In the genomic region with DNA sequence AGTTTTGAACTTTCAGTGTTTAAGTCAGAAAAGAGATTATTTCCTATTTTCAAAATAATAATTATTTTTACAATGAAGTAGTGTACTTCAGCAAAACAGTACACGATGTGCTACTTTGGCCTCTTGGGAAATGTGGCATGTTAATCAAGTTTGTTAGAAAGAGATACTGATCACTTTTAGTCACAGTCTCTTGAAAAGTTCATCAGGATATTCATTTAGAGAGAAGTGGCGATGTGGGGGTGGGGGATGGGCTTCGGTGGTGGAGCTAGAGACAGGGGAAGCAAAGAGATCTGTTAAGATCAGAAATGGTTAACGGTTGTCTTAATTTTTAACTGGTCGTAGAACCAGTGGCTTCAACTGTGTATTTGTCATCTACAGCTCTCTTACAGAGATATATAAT, we compare ENCODE assay signal across 10 mouse cellular contexts. TPM values are rescaled to one million over a fixed set of nuclear protein-coding genes. Genes with fewer than 3 reads are reported as not detected.
DNase-seq lines count a peak whose midpoint lies in the region; ATAC-seq and TF ChIP-seq lines count a peak whose summit lies in the region.
"Had no signal": no experiment of that assay in that cellular context is flagged by ENCODE, and none has a peak within 500 bp of the region (broad histone marks: within the 10 kb centered on the region; RNA-seq: fewer than 3 reads in every experiment).

No protein-coding gene starts in this region.

- no peak overlapping the region for H3K4me3 ChIP-seq in forebrain, postnatal 0 days (ENCODE audit: low read depth, low read length)
- H3K4me3 ChIP-seq in forebrain, embryonic 14.5 days (ENCODE audit: low read depth, low read length), result no peak overlapping the region
- H3K4me3 ChIP-seq in lung, postnatal 0 days (ENCODE audit: low read depth, low read length), result no peak overlapping the region
- H3K4me3 ChIP-seq in limb, embryonic 12.5 days (replicated peaks), result no peak overlapping the region

- no peaks in the 10 kb centered on the region; the same call in 1 of the 2 replicates for H3K27me3 ChIP-seq in forebrain, postnatal 0 days (ENCODE audit: insufficient read depth, low read length)
- peaks cover 18% of the 10 kb centered on the region for H3K27me3 ChIP-seq in forebrain, embryonic 14.5 days (replicated peaks; ENCODE audit: control insufficient read depth, insufficient read depth, low read length)
- no peaks in the 10 kb centered on the region; the same call in 1 of the 2 replicates for H3K27me3 ChIP-seq in lung, postnatal 0 days (replicated peaks; ENCODE audit: insufficient read depth, low read length)
- H3K27me3 ChIP-seq in limb, embryonic 12.5 days, result peaks cover 49% of the 10 kb centered on the region

- no peak for TF ChIP-seq CTCF in forebrain, postnatal 0 days (IDR thresholded peaks at IDR 0.05; ENCODE audit: low read depth)
- no peak for TF ChIP-seq CTCF in lung, postnatal 0 days (IDR thresholded peaks at IDR 0.05)

- no peak overlapping the region for H3K9ac ChIP-seq in forebrain, postnatal 0 days
- H3K9ac ChIP-seq in forebrain, embryonic 14.5 days (ENCODE audit: low read length), result no peak overlapping the region
- H3K9ac ChIP-seq in lung, postnatal 0 days (replicated peaks; ENCODE audit: low read depth), result no peak overlapping the region
- no peak overlapping the region for H3K9ac ChIP-seq in limb, embryonic 12.5 days (replicated peaks)

- no peaks in the 10 kb centered on the region for H3K36me3 ChIP-seq in forebrain, postnatal 0 days (ENCODE audit: insufficient read depth)
- H3K36me3 ChIP-seq in forebrain, embryonic 14.5 days (ENCODE audit: control insufficient read depth, insufficient read depth, low read length), result no peaks in the 10 kb centered on the region
- H3K36me3 ChIP-seq in lung, postnatal 0 days (ENCODE audit: insufficient read depth, low read length), result no peaks in the 10 kb centered on the region
- no peaks in the 10 kb centered on the region for H3K36me3 ChIP-seq in limb, embryonic 12.5 days

- peak overlapping the region; percentile 44; the same call in 1 of the 2 replicates for H3K4me2 ChIP-seq in forebrain, postnatal 0 days (ENCODE audit: low read depth)
- no peak overlapping the region for H3K4me2 ChIP-seq in forebrain, embryonic 14.5 days (ENCODE audit: low read length)
- H3K4me2 ChIP-seq in lung, postnatal 0 days (replicated peaks; ENCODE audit: low read depth, low read length), result no peak overlapping the region
- H3K4me2 ChIP-seq in limb, embryonic 12.5 days, result peak overlapping the region; percentile 55

- no peak overlapping the region for H3K27ac ChIP-seq in forebrain, postnatal 0 days (ENCODE audit: low read depth, low read length)
- H3K27ac ChIP-seq in forebrain, embryonic 14.5 days (ENCODE audit: low read depth, low read length), result no peak overlapping the region
- no peak overlapping the region for H3K27ac ChIP-seq in lung, postnatal 0 days (ENCODE audit: low read length)
- no peak overlapping the region for H3K27ac ChIP-seq in limb, embryonic 12.5 days

- 41% methylated on average over 5 of the region's 5 CpGs for WGBS in forebrain, postnatal 0 days
- 48% methylated on average over 5 of the region's 5 CpGs for WGBS in forebrain, embryonic 14.5 days
- WGBS in lung, postnatal 0 days, result 40% methylated on average over 5 of the region's 5 CpGs
- 38% methylated on average over 5 of the region's 5 CpGs for WGBS in limb, embryonic 12.5 days

- no peak for DNase-seq in forebrain, postnatal 0 days
- DNase-seq in forebrain, embryonic 14.5 days (ENCODE audit: low spot score), result no peak
- DNase-seq in lung, postnatal 10 days, result peak; percentile 2
- DNase-seq in lung, postnatal 0 days (ENCODE audit: low spot score), result no peak
- DNase-seq in thymus, postnatal 0 days (ENCODE audit: low spot score), result peak; percentile 38
- DNase-seq in left cerebral cortex, adult 8-10 months (ENCODE audit: low spot score in 2 of 2), result no peak
- DNase-seq in adipocyte (ENCODE audit: low spot score), result no peak
- DNase-seq: gastrocnemius, postnatal 25 days; right cerebral cortex, postnatal 14 days had no signal

- H3K9me3 ChIP-seq in forebrain, postnatal 0 days (ENCODE audit: low read length), result no peaks in the 10 kb centered on the region
- H3K9me3 ChIP-seq in forebrain, embryonic 14.5 days (replicated peaks; ENCODE audit: control insufficient read depth, low read length), result no peaks in the 10 kb centered on the region
- no peaks in the 10 kb centered on the region for H3K9me3 ChIP-seq in lung, postnatal 0 days (ENCODE audit: low read length)
- no peaks in the 10 kb centered on the region for H3K9me3 ChIP-seq in limb, embryonic 12.5 days

- TF ChIP-seq EP300 in lung, postnatal 0 days (IDR thresholded peaks at IDR 0.05), result no peak

- no peaks in the 10 kb centered on the region for H3K4me1 ChIP-seq in forebrain, postnatal 0 days (ENCODE audit: insufficient read depth)
- H3K4me1 ChIP-seq in forebrain, embryonic 14.5 days (ENCODE audit: control insufficient read depth, insufficient read depth, low read length), result no peaks in the 10 kb centered on the region
- H3K4me1 ChIP-seq in lung, postnatal 0 days (ENCODE audit: insufficient read depth, low read depth, low read length), result no peaks in the 10 kb centered on the region
- H3K4me1 ChIP-seq in limb, embryonic 12.5 days (replicated peaks), result no peaks in the 10 kb centered on the region

- no peak for ATAC-seq in forebrain, postnatal 0 days
- no peak for ATAC-seq in forebrain, embryonic 14.5 days
- ATAC-seq in lung, postnatal 0 days, result no peak
- ATAC-seq in limb, embryonic 12.5 days (ENCODE audit: insufficient number of reproducible peaks, insufficient read depth, low FRiP score, low TSS enrichment, low read depth), result no peak

RNA-seq across cellular contexts. Expression of a gene that starts 1.0 kb away (rescaled TPM):
- 14.8 and 20.5 TPM in 2 replicates for total RNA-seq in forebrain, postnatal 0 days (2014; rRNA removed)
- 6.1 and 7.3 TPM in 2 replicates for polyA plus RNA-seq in forebrain, postnatal 0 days (2015; fragmentation: Nextera tagmentation; extraction: Ambion mirVana)
- polyA plus RNA-seq in forebrain, embryonic 14.5 days (2014; fragmentation: Nextera tagmentation; extraction: Ambion mirVana), result 8.9 and 11.5 TPM in 2 replicates
- polyA plus RNA-seq in lung, postnatal 0 days (2015; fragmentation: Nextera tagmentation; extraction: Ambion mirVana), result 5.1 and 5.7 TPM in 2 replicates
- polyA plus RNA-seq in limb, embryonic 12.5 days (2016; fragmentation: Nextera tagmentation; extraction: Ambion mirVana), result 8.1 and 10.4 TPM in 2 replicates
- 9.6 and 12.2 TPM in 2 replicates for polyA plus RNA-seq in thymus, postnatal 0 days (2015; fragmentation: Nextera tagmentation; extraction: Ambion mirVana)
- 10 to 100 TPM; 23.9 to 31.8 (median 26.8) TPM for total RNA-seq in left cerebral cortex, adult 8-10 months (2022)

RNA-seq across cellular contexts. Expression of a gene that starts 20.8 kb away (rescaled TPM):
- total RNA-seq in forebrain, postnatal 0 days (2014; rRNA removed), result 212 and 233 TPM in 2 replicates
- polyA plus RNA-seq in forebrain, postnatal 0 days (2015; fragmentation: Nextera tagmentation; extraction: Ambion mirVana), result 68.4 and 94.9 TPM in 2 replicates
- polyA plus RNA-seq in forebrain, embryonic 14.5 days (2014; fragmentation: Nextera tagmentation; extraction: Ambion mirVana), result 94.9 and 100 TPM in 2 replicates
- 32.0 and 36.1 TPM in 2 replicates for polyA plus RNA-seq in lung, postnatal 0 days (2015; fragmentation: Nextera tagmentation; extraction: Ambion mirVana)
- polyA plus RNA-seq in limb, embryonic 12.5 days (2016; fragmentation: Nextera tagmentation; extraction: Ambion mirVana), result 87.7 and 87.8 TPM in 2 replicates
- polyA plus RNA-seq in thymus, postnatal 0 days (2015; fragmentation: Nextera tagmentation; extraction: Ambion mirVana), result 75.1 and 78.5 TPM in 2 replicates
- total RNA-seq in left cerebral cortex, adult 8-10 months (2022), result 100 to 1,000 TPM; 117 to 237 (median 153) TPM

Comparison
In these comparisons a context has a peak if more than half of its experiments do, and no peak if none do; other contexts are left out.
1. DNase-seq: peak in lung, postnatal 10 days (single experiment) and thymus, postnatal 0 days (single experiment); none in forebrain, postnatal 0 days (single experiment), forebrain, embryonic 14.5 days (single experiment), lung, postnatal 0 days (single experiment), left cerebral cortex, adult 8-10 months (0 of 2) and adipocyte (single experiment).
2. H3K4me2 ChIP-seq: peak in forebrain, postnatal 0 days (single experiment) and limb, embryonic 12.5 days (single experiment); none in forebrain, embryonic 14.5 days (single experiment) and lung, postnatal 0 days (single experiment).